Mouse (Mus musculus) thymus, adult 2 months (tissue): Measurements from ENCODE around the gene Jup. TPM values are rescaled to one million over a fixed set of nuclear protein-coding genes. Genes with fewer than 3 reads are reported as not detected.

ENCODE experiments used
- DNase-seq: peaks from one replicate; pipeline ENCODE4 v3.0.0; 2021
- H3K27ac ChIP-seq: fragments of 200-500 bp; 2 replicates; pipeline ENCODE4 v1.5.1; 2012; ENCODE audit warnings: low read length, control low read depth; ENCODE audit not compliant: control insufficient read depth, insufficient read depth
- H3K27me3 ChIP-seq: fragments of 200-500 bp; 2 replicates; pipeline ENCODE4 v1.6.1; 2012; ENCODE audit warnings: mild to moderate bottlenecking, low read length, moderate library complexity, mixed read lengths; ENCODE audit not compliant: control insufficient read depth, insufficient read depth
- H3K36me3 ChIP-seq: fragments of 200-500 bp; 2 replicates; pipeline ENCODE4 v1.6.1; 2012; ENCODE audit warnings: mild to moderate bottlenecking, low read length, moderate library complexity; ENCODE audit not compliant: control insufficient read depth, insufficient read depth
- H3K4me1 ChIP-seq: fragments of 200-500 bp; replicated peaks from 2 replicates; pipeline ENCODE4 v1.6.1; 2012; ENCODE audit warnings: low read length; ENCODE audit not compliant: control insufficient read depth, insufficient read depth
- H3K4me3 ChIP-seq: fragments of 200-500 bp; 2 replicates; pipeline ENCODE4 v1.5.1; 2012; ENCODE audit warnings: mild to moderate bottlenecking, low read length, control low read depth, moderate library complexity; ENCODE audit not compliant: control insufficient read depth, insufficient read depth
- CTCF ChIP-seq: fragments of 200-500 bp; IDR thresholded peaks from 2 replicates; pipeline ENCODE4 v1.5.1; 2012; ENCODE audit warnings: mild to moderate bottlenecking, control low read depth, low read length, moderate library complexity, borderline replicate concordance; ENCODE audit not compliant: control insufficient read depth, poor library complexity, insufficient read depth; ENCODE audit errors: extremely low read depth
- POLR2A ChIP-seq: fragments of 200-500 bp; IDR thresholded peaks from 2 replicates; pipeline ENCODE4 v1.6.1; 2012; ENCODE audit warnings: mild to moderate bottlenecking, low read length, control low read depth, moderate library complexity; ENCODE audit not compliant: control insufficient read depth, poor library complexity, insufficient read depth; ENCODE audit errors: extremely low read depth
- WGBS: fragments of 180-500 bp; shearing (Covaris S2); methylation state at CpG from one replicate; pipeline ENCODE4 v1.1.7; 2018; 5-methylcytosine and 5-hydroxymethylcytosine counted together
- polyA plus RNA-seq: library from polyadenylated mRNA; depleted of rRNA; stranded (reverse); fragments of >200 nt; gene quantifications from 2 replicates; pipeline ENCODE4 v1.2.3, GENCODE M21; 2012

The Jup gene
- polyA plus RNA-seq, 1 experiment: 221 TPM

DNA sequence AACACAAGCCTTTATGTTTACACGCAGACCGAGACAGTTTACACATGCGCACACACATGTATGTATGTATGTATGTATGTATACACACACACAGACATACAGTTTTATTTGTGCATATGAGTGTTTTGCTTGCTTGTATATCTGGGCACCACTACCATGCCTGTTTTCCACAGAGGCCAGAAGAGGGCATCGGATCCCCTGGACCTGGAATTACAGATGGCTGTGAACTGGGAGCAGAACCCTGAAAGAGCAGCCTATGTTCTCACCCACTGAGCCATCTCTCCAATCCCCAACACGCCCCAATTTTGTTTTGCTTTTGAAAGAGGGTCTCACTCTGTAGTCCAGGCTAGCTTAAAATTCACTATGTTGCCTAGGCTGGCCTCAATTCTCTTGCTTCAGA lies 40.2 kb downstream of the Jup start:
- H3K36me3 ChIP-seq: no peaks in the 10 kb centered on the region
- H3K4me1 ChIP-seq: peaks cover 20% of the 10 kb centered on the region
- DNase-seq: no peak
- H3K4me3 ChIP-seq: no peak overlapping the region
- no peak for TF ChIP-seq CTCF
- TF ChIP-seq POLR2A: no peak
- no peak overlapping the region for H3K27ac ChIP-seq
- 62% methylated on average over 5 of the region's 5 CpGs for WGBS
- H3K27me3 ChIP-seq: peaks cover 7% of the 10 kb centered on the region; the same call in 1 of the 2 replicates

DNA sequence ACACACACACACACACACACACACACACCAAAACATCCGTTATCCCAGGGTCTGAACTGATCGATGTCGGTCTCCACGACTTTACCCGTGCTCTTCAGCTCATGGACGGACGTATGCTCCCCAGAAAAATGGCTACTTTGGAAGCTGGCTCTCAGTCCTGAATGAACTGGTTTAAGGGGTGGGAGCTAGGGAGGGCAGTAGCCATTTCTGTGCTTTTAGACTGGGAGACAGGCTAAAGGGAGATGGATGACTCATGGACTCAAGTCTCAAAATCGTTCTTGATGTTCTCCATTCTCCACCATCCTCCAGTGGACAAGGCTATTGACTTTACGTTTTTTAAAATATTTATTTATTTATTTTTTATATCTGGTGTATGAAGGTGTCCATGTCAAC lies 40.7 kb downstream of the Jup start:
- Histone ChIP-seq H3K4me1 (peaks cover 20% of the 10 kb centered on the region), H3K27ac (no peak overlapping the region), H3K36me3 (no peaks in the 10 kb centered on the region), H3K4me3 (no peak overlapping the region), H3K27me3 (peaks cover 7% of the 10 kb centered on the region; the same call in 1 of the 2 replicates)
- no peak for TF ChIP-seq CTCF
- no peak for TF ChIP-seq POLR2A
- 32% methylated on average over 9 of the region's 9 CpGs for WGBS
- DNase-seq: no peak

DNA sequence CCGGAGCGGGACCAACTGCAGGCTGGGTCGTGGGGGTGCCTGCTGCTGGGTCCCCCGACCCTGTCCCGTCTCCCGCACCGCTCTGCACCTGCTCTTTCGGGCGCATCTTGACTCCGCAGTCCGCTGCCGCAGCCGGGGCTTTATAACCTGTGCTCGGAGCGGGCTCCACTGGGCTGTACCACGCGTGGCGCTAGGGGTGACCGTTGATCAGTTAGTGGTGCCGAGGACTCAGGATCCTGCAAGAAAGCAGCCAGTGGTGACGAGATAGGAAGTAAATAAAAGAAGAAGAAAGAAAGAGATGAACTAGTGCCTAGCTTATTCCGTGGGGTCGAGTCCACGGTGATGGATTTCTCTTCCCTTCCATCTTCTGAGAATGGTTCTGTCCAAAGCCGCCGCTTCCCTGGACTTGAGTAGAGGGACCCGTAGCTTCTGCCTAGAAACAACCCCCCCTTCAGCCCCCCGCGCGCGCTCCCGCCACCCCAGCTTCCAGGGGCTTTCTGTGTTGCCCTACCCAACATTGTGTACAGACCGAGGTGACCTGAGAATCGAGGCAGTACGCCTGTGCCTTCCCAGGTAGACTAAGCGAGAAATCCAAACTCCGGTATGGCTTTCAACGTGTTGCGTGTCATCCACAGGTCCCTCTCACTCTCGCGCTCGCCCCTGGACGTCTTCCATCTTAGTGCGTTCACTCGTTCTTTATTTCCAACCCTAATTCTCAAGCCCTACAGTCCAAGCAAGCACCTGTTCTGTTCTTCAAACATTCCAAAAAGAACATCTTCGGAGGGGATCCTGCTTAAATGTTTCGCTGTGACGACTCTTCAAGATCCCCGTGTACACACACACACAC lies 41.4 kb downstream of the Jup start, which contains the start of gene Hap1:
Gene Hap1 (minus strand): TSS at position 157 of the 847 bp plus-strand sequence.
- TF ChIP-seq CTCF (no peak), POLR2A (no peak)
- Histone ChIP-seq H3K27ac (no peak within 1 kb of the TSS), H3K4me1 (peaks cover 20% of the 10 kb centered on the region), H3K4me3 (peak within 1 kb of the TSS; percentile 43), H3K27me3 (peaks cover 7% of the 10 kb centered on the region; the same call in 1 of the 2 replicates), H3K36me3 (no peaks in the 10 kb centered on the region)
- peak; percentile 56 for DNase-seq
- 4% methylated on average over 49 of the region's 49 CpGs for WGBS

DNA sequence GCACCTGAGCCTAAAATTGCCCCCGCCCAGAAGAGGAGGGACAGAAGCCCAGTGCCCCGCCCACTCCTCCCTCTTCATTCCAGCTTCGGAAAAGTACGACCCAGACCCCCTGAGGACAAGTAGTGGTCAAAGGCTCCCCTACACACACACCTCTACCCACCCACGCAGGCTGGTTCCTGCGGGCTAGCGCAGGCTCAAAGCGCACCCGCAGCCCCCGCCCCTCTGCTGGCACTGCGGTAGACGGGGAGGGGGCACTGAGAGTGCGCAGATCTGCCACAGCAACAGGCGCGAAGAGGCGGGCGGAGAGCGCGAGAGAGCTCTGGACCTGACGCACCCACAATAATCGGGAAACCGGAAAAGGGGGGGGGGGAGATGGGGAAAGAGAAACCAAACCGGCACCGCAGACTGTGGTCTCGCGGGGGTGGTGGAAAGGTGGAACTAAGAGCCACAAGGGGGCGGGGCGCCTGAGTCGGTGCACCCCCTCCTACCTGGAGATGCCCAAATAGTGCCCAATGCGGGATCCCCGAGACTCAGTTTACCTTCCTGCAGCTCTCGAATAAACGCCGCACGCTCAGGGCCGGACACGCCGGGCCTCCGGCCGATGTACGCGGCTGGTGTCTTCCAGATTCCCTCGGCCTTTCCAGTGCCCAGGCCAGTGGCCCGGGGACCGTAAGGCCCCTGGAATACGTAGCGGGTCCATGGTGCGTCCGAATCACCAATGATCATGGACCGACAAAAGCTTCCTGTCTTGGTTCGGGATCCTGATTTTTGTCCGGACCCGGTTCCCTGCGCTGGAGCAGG lies 42.2 kb downstream of the Jup start:
- DNase-seq: peak; percentile 67

DNA sequence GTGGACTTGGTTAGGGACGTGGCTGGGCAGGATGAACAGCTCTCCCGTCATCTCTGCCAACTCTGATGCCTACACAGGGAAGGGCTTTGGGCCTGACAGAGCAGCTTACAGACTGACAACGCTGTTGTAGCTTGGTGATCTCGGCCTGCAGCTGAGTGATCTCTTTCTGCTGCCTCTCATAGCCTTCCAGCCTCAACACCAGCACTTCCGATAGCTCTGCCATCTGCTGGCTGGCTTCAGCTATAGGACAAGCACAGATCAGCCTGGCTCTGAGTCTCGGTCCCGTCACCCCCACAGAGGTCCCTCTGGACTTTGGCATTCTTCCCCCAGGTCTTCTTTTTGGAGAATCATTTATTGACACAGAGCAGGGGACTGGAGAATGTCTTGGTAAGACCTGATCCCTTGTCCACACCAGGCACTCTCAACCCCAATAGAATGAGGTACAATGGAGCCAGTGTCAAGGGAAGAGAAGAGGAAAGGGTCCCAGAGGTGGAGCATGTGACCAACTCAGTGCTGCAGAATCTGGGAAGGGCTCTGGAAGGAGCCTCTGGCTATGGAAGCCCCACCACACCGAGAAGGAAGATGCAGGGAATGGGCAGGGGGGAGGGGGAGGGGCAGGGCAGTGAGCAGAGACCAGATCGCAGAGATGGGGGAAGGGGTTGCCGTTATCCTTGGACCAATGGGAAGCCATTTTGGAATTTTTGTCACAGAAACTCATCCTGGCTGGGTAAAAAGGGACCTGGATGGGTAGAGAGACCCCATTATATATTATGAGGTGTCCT lies 45.3 kb downstream of the Jup start:
- no peak overlapping the region for H3K27ac ChIP-seq
- peak; percentile 40 for DNase-seq
- WGBS: 41% methylated on average over 10 of the region's 10 CpGs

More for the DNA sequence above, 42.2 kb downstream of the Jup start:
- H3K4me1 ChIP-seq: peaks cover 20% of the 10 kb centered on the region
- H3K36me3 ChIP-seq: no peaks in the 10 kb centered on the region
- no peak overlapping the region for H3K27ac ChIP-seq
- peaks cover 7% of the 10 kb centered on the region; the same call in 1 of the 2 replicates for H3K27me3 ChIP-seq
- WGBS: under 1% methylated on average over 54 of the region's 54 CpGs
- TF ChIP-seq POLR2A (0 out of 2 replicates have a peak, but pooled peaks have one; percentile 16), CTCF (no peak)
- H3K4me3 ChIP-seq: peak overlapping the region; percentile 43

More for the DNA sequence above, 45.3 kb downstream of the Jup start:
- Histone ChIP-seq H3K4me1 (peaks cover 20% of the 10 kb centered on the region), H3K27me3 (peaks cover 7% of the 10 kb centered on the region; the same call in 1 of the 2 replicates), H3K4me3 (no peak overlapping the region), H3K36me3 (no peaks in the 10 kb centered on the region)
- TF ChIP-seq POLR2A: no peak
- TF ChIP-seq CTCF: 0 out of 2 replicates have a peak, but pooled peaks have one; percentile 45
